Mouse (Mus musculus): Measurements from ENCODE around the gene F2. TPM values are rescaled to one million over a fixed set of nuclear protein-coding genes. Genes with fewer than 3 reads are reported as not detected.

Gene F2
- total and polyA plus RNA-seq, 2 experiments from 2014 or later, result not detected

DNA sequence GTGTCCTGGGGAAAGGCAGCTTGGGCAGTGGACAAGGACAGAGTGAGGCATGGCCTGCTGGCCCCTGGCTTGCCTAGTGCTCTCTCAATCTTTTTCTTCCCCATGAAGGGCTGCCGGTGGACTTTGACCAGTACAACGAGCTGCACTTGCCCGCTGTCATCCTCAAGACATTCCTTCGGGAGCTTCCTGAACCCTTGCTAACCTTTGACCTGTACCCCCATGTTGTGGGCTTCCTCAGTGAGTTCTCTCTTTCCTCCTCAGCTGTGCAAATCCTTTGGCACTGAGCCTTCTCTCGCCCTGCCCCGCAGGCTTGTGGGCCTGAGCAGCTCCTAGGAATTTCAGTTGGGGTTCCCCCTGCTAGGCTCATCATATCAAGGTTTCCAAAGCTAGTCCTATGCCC, 33.8 kb upstream of the F2 start:
- DNase-seq (ENCODE audit: low spot score) (no peak), ATAC-seq (no peak)
- no peaks in the 10 kb centered on the region for H3K9me3 ChIP-seq (ENCODE audit: low read length)
- H3K36me3 ChIP-seq (ENCODE audit: insufficient read depth, low read length), result peaks cover 54% of the 10 kb centered on the region
- no peak overlapping the region for H3K9ac ChIP-seq (replicated peaks; ENCODE audit: low read length)
- WGBS, result 95% methylated on average over 6 of the region's 6 CpGs
- no peak overlapping the region for H3K27ac ChIP-seq
- no peak overlapping the region for H3K4me2 ChIP-seq (ENCODE audit: low read depth, low read length)
- TF ChIP-seq CTCF (IDR thresholded peaks at IDR 0.05; ENCODE audit: low read depth), result no peak
- H3K4me1 ChIP-seq (ENCODE audit: insufficient read depth, low read length), result no peaks in the 10 kb centered on the region
- H3K27me3 ChIP-seq (ENCODE audit: insufficient read depth, low read length), result no peaks in the 10 kb centered on the region
- no peak overlapping the region for H3K4me3 ChIP-seq (ENCODE audit: low read length)

GRCm38 (mm10) chr2:91669326-91669725, 33.1 kb upstream of the F2 start:
- peaks cover 55% of the 10 kb centered on the region for H3K36me3 ChIP-seq (ENCODE audit: insufficient read depth, low read length)
- no peak overlapping the region for H3K4me2 ChIP-seq (ENCODE audit: low read depth, low read length)
- ATAC-seq, result no peak
- no peak overlapping the region for H3K9ac ChIP-seq (replicated peaks; ENCODE audit: low read length)
- no peaks in the 10 kb centered on the region for H3K27me3 ChIP-seq (ENCODE audit: insufficient read depth, low read length)
- no peak overlapping the region for H3K27ac ChIP-seq
- H3K4me3 ChIP-seq (ENCODE audit: low read length), result no peak overlapping the region
- 95% methylated on average over 8 of the region's 8 CpGs for WGBS
- TF ChIP-seq CTCF (IDR thresholded peaks at IDR 0.05; ENCODE audit: low read depth), result no peak
- no peaks in the 10 kb centered on the region for H3K9me3 ChIP-seq (ENCODE audit: low read length)
- H3K4me1 ChIP-seq (ENCODE audit: insufficient read depth, low read length), result no peaks in the 10 kb centered on the region
- no peak for DNase-seq (ENCODE audit: low spot score)

DNA sequence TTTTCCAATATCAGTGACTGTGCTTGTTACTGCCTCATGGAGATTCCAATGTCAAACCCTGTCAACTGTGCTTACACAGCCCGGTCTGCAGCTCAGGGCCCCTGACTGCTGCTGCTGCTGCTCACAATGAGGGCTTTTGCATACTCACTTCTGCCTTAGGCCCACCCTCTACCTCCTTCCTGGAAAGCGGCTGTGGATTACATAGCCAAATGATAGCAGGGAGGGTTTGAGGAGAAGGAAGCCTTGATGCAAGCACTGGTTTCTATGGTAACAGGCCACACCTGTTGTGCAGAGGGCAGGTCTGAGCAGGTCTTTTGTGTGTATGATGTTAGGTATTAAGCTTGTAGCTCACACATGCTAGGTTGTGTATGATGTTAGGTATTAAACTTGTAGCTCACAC, 31.5 kb upstream of the F2 start:
- H3K36me3 ChIP-seq (ENCODE audit: insufficient read depth, low read length), result peaks cover 60% of the 10 kb centered on the region

DNA sequence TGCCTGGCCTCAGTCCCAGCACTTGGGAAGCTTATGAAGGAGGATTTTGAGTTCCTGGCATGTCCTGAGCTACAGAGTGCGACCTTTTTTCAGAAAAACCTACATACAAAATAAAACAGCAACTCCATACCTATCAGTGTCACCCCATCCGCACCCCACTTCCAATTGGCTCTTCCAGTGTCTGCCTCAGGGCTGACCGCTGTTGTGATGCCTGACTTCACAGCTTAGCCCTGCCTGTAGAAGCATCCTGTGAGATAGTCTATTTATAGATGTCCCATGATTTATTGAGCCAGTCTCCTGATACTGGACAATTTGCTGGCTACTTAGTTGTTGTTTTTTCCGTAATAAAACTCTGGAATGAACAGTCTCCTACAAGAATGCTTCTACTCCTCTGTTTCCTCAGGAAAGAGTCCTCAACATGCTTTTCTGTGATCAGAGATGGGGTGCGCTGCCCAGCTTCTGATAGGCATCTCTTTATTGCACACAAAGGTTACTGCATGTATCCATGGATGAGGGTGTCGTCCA, 30.2 kb upstream of the F2 start:
- no peak for ATAC-seq
- no peaks in the 10 kb centered on the region for H3K27me3 ChIP-seq (ENCODE audit: insufficient read depth, low read length)
- H3K4me1 ChIP-seq (ENCODE audit: insufficient read depth, low read length), result no peaks in the 10 kb centered on the region
- no peak for DNase-seq (ENCODE audit: low spot score)
- TF ChIP-seq CTCF (IDR thresholded peaks at IDR 0.05; ENCODE audit: low read depth), result no peak
- peaks cover 67% of the 10 kb centered on the region for H3K36me3 ChIP-seq (ENCODE audit: insufficient read depth, low read length)
- 95% methylated on average over 6 of the region's 6 CpGs for WGBS
- no peak overlapping the region for H3K9ac ChIP-seq (replicated peaks; ENCODE audit: low read length)
- H3K4me2 ChIP-seq (ENCODE audit: low read depth, low read length), result no peak overlapping the region
- no peaks in the 10 kb centered on the region for H3K9me3 ChIP-seq (ENCODE audit: low read length)
- no peak overlapping the region for H3K4me3 ChIP-seq (ENCODE audit: low read length)
- no peak overlapping the region for H3K27ac ChIP-seq

More for the DNA sequence above, 31.5 kb upstream of the F2 start:
- DNase-seq (ENCODE audit: low spot score) (no peak), ATAC-seq (no peak)
- Histone ChIP-seq H3K4me3 (ENCODE audit: low read length) (no peak overlapping the region), H3K4me2 (ENCODE audit: low read depth, low read length) (no peak overlapping the region), H3K9me3 (ENCODE audit: low read length) (no peaks in the 10 kb centered on the region), H3K27me3 (ENCODE audit: insufficient read depth, low read length) (no peaks in the 10 kb centered on the region), H3K4me1 (ENCODE audit: insufficient read depth, low read length) (no peaks in the 10 kb centered on the region), H3K27ac (no peak overlapping the region), H3K9ac (replicated peaks; ENCODE audit: low read length) (no peak overlapping the region)
- no peak for TF ChIP-seq CTCF (IDR thresholded peaks at IDR 0.05; ENCODE audit: low read depth)
- 79% methylated on average over 2 of the region's 2 CpGs for WGBS

DNA sequence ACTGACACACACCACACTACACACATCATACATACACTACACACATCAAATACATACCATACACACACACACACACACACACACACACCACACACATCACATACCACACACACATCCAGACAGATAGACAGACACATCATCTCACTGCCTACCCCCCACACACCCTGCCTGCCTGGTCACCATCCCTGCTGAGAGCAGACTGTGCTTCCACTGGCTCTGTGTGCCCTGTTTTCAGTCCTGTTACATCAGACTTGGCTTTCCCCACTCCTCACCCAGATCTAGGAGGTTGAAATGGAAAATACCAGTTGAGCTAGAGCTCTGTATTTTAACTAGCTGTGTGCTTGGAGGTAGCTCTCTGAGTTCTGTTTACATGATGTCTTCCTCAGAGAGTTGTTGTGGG, 28.6 kb upstream of the F2 start:
- no peak overlapping the region for H3K9ac ChIP-seq (replicated peaks; ENCODE audit: low read length)
- no peak for DNase-seq (ENCODE audit: low spot score)
- H3K36me3 ChIP-seq (ENCODE audit: insufficient read depth, low read length), result peaks cover 65% of the 10 kb centered on the region
- H3K27ac ChIP-seq, result no peak overlapping the region
- TF ChIP-seq CTCF (IDR thresholded peaks at IDR 0.05; ENCODE audit: low read depth), result no peak
- no peak; the same call in 1 of the 2 replicates for ATAC-seq
- H3K4me3 ChIP-seq (ENCODE audit: low read length), result no peak overlapping the region
- no peaks in the 10 kb centered on the region for H3K9me3 ChIP-seq (ENCODE audit: low read length)
- no peaks in the 10 kb centered on the region for H3K27me3 ChIP-seq (ENCODE audit: insufficient read depth, low read length)
- no peaks in the 10 kb centered on the region for H3K4me1 ChIP-seq (ENCODE audit: insufficient read depth, low read length)
- no peak overlapping the region for H3K4me2 ChIP-seq (ENCODE audit: low read depth, low read length)

- no peak for ATAC-seq
- H3K4me3 ChIP-seq (ENCODE audit: low read length), result no peak overlapping the region
- H3K27ac ChIP-seq, result no peak overlapping the region
- TF ChIP-seq CTCF (IDR thresholded peaks at IDR 0.05; ENCODE audit: low read depth), result no peak
- 91% methylated on average over 6 of the region's 6 CpGs for WGBS
- no peak overlapping the region for H3K9ac ChIP-seq (replicated peaks; ENCODE audit: low read length)
- H3K36me3 ChIP-seq (ENCODE audit: insufficient read depth, low read length), result peaks cover 70% of the 10 kb centered on the region
- H3K27me3 ChIP-seq (ENCODE audit: insufficient read depth, low read length), result no peaks in the 10 kb centered on the region
- H3K4me1 ChIP-seq (ENCODE audit: insufficient read depth, low read length), result no peaks in the 10 kb centered on the region
- H3K4me2 ChIP-seq (ENCODE audit: low read depth, low read length), result no peak overlapping the region
- H3K9me3 ChIP-seq (ENCODE audit: low read length), result no peaks in the 10 kb centered on the region
- no peak for DNase-seq (ENCODE audit: low spot score)
These were observed 24.8 kb upstream of the F2 start for GRCm38 (mm10) chr2:91660981-91661380.

DNA sequence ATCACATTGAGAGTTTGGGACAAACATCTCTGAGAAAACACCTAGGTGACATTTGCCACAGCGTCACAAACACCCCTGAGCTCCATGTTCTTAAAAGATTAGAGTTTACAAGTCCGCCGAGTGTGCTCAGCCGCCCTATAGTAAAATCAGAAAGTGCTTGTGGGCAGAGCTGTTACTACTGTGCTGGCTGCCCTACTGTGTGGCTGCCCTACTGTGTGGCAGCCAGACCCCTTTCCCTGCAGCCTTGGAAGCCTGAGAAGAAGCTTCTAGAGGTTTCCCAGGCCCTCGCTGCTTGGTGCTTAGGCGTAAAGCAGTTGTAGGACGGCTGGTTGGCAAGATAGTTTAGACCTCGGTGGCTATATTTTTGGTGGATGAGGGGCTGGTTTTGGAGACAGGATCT, 23.4 kb upstream of the F2 start:
- Histone ChIP-seq H3K27me3 (ENCODE audit: insufficient read depth, low read length) (no peaks in the 10 kb centered on the region), H3K27ac (no peak overlapping the region), H3K4me3 (ENCODE audit: low read length) (no peak overlapping the region), H3K36me3 (ENCODE audit: insufficient read depth, low read length) (peaks cover 81% of the 10 kb centered on the region), H3K9me3 (ENCODE audit: low read length) (no peaks in the 10 kb centered on the region), H3K4me2 (ENCODE audit: low read depth, low read length) (no peak overlapping the region), H3K9ac (replicated peaks; ENCODE audit: low read length) (no peak overlapping the region), H3K4me1 (ENCODE audit: insufficient read depth, low read length) (no peaks in the 10 kb centered on the region)
- TF ChIP-seq CTCF (IDR thresholded peaks at IDR 0.05; ENCODE audit: low read depth), result no peak
- WGBS, result 95% methylated on average over 8 of the region's 8 CpGs
- ATAC-seq (no peak), DNase-seq (ENCODE audit: low spot score) (no peak)

All from hindbrain, postnatal 0 days (tissue).